Mouse (Mus musculus) liver, embryonic 11.5 days (tissue): ENCODE data around the gene Siah3. TPM values are rescaled to one million over a fixed set of nuclear protein-coding genes. Genes with fewer than 3 reads are reported as not detected.

Experiments used
- ATAC-seq: fragments of 200-750 bp; cut with Nextera tagmentation; replicated peaks from 2 replicates; pipeline ENCODE4 v1.8.0; 2017; ENCODE audit warnings: moderate number of reproducible peaks, mild to moderate bottlenecking, moderate TSS enrichment, moderate library complexity; ENCODE audit not compliant: low FRiP score
- DNase-seq: peaks from one replicate; pipeline ENCODE4 v3.0.0-alpha.2; 2017; ENCODE audit warnings: low spot score
- H3K27ac ChIP-seq: fragments of 300-500 bp; sonication (generic); 2 replicates; pipeline ENCODE4 v1.5.1; 2014; ENCODE audit warnings: mild to moderate bottlenecking, low read depth, low read length, control low read depth
- H3K27me3 ChIP-seq: fragments of 300-500 bp; sonication (generic); replicated peaks from 2 replicates; pipeline ENCODE4 v1.6.1; 2014; ENCODE audit warnings: low read length, mixed read lengths; ENCODE audit not compliant: control insufficient read depth, insufficient read depth
- H3K36me3 ChIP-seq: fragments of 300-500 bp; sonication (generic); 2 replicates; pipeline ENCODE4 v1.6.1; 2014; ENCODE audit warnings: mild to moderate bottlenecking, low read length, moderate library complexity, mixed read lengths; ENCODE audit not compliant: control insufficient read depth, insufficient read depth
- H3K4me1 ChIP-seq: fragments of 300-500 bp; sonication (generic); replicated peaks from 2 replicates; pipeline ENCODE4 v1.6.1; 2014; ENCODE audit warnings: low read length, mixed read lengths; ENCODE audit not compliant: control insufficient read depth, insufficient read depth
- H3K4me2 ChIP-seq: fragments of 300-500 bp; sonication (generic); 2 replicates; pipeline ENCODE4 v1.6.1; 2014; ENCODE audit warnings: mild to moderate bottlenecking, control low read depth, moderate library complexity
- H3K4me3 ChIP-seq: fragments of 300-500 bp; sonication (generic); 2 replicates; pipeline ENCODE4 v1.5.1; 2014; ENCODE audit warnings: low read depth, low read length, control low read depth
- H3K9ac ChIP-seq: fragments of 300-500 bp; sonication (generic); 2 replicates; pipeline ENCODE4 v1.6.1; 2014; ENCODE audit warnings: low read depth, low read length, control low read depth
- H3K9me3 ChIP-seq: fragments of 300-500 bp; sonication (generic); 2 replicates; pipeline ENCODE4 v1.6.1; 2016; ENCODE audit warnings: low read length, inconsistent platforms, mixed read lengths; ENCODE audit not compliant: control insufficient read depth
- WGBS: fragments of 180-500 bp; shearing (Covaris S2); extraction: QIAGEN DNeasy Blood & Tissue Kit; methylation state at CpG from one replicate; pipeline ENCODE4 v1.1.7; 2014; 5-methylcytosine and 5-hydroxymethylcytosine counted together
- polyA plus RNA-seq: library from polyadenylated mRNA; unstranded; fragments of >200 nt; fragmentation: Nextera tagmentation; extraction: Ambion mirVana; gene quantifications from 2 replicates; pipeline ENCODE4 v1.2.1, GENCODE M21; 2014

Siah3 gene
- polyA plus RNA-seq, 1 experiment from 2014 or later: 0.19 TPM

- H3K4me2 ChIP-seq: no peak overlapping the region
- H3K9me3 ChIP-seq: no peaks in the 10 kb centered on the region
- H3K4me3 ChIP-seq: no peak overlapping the region
- H3K27me3 ChIP-seq: no peaks in the 10 kb centered on the region
- ATAC-seq: no peak
- H3K9ac ChIP-seq: no peak overlapping the region
- H3K36me3 ChIP-seq: no peaks in the 10 kb centered on the region
- 38% methylated on average over 8 of the region's 8 CpGs for WGBS
- H3K4me1 ChIP-seq: peaks cover 14% of the 10 kb centered on the region
- DNase-seq: no peak
- no peak overlapping the region for H3K27ac ChIP-seq
Measured at GRCm38 (mm10) chr14:75541731-75542130, 85.9 kb downstream of the Siah3 start.

- H3K4me3 ChIP-seq: no peak overlapping the region
- WGBS: 43% methylated on average over 9 of the region's 9 CpGs
Measured at GRCm38 (mm10) chr14:75561577-75562331, 106.0 kb downstream of the Siah3 start.

GRCm38 (mm10) chr14:75565534-75566140, 109.9 kb downstream of the Siah3 start:
- Histone ChIP-seq H3K27me3 (no peaks in the 10 kb centered on the region), H3K27ac (no peak overlapping the region), H3K36me3 (no peaks in the 10 kb centered on the region), H3K9ac (no peak overlapping the region), H3K4me2 (no peak overlapping the region), H3K4me3 (no peak overlapping the region), H3K4me1 (no peaks in the 10 kb centered on the region), H3K9me3 (no peaks in the 10 kb centered on the region)
- DNase-seq (no peak), ATAC-seq (no peak)
- 72% methylated on average over 14 of the region's 14 CpGs for WGBS

More at GRCm38 (mm10) chr14:75561577-75562331, 106.0 kb downstream of the Siah3 start:
- Histone ChIP-seq H3K27ac (no peak overlapping the region), H3K9me3 (no peaks in the 10 kb centered on the region), H3K9ac (no peak overlapping the region), H3K27me3 (no peaks in the 10 kb centered on the region), H3K4me1 (no peaks in the 10 kb centered on the region), H3K4me2 (no peak overlapping the region), H3K36me3 (no peaks in the 10 kb centered on the region)
- ATAC-seq (no peak), DNase-seq (no peak)

- ATAC-seq (no peak), DNase-seq (no peak)
- H3K4me2 ChIP-seq: no peak overlapping the region
- H3K36me3 ChIP-seq: no peaks in the 10 kb centered on the region
- no peaks in the 10 kb centered on the region for H3K27me3 ChIP-seq
- H3K4me3 ChIP-seq: no peak overlapping the region
- H3K9me3 ChIP-seq: no peaks in the 10 kb centered on the region
- no peak overlapping the region for H3K27ac ChIP-seq
- no peaks in the 10 kb centered on the region for H3K4me1 ChIP-seq
- no peak overlapping the region for H3K9ac ChIP-seq
- WGBS: 84% methylated on average over 3 of the region's 3 CpGs
Measured at GRCm38 (mm10) chr14:75566303-75566702, 110.5 kb downstream of the Siah3 start.

- no peak for DNase-seq
- no peak overlapping the region for H3K27ac ChIP-seq
- H3K9me3 ChIP-seq: no peaks in the 10 kb centered on the region
- H3K36me3 ChIP-seq: no peaks in the 10 kb centered on the region
- no peak overlapping the region for H3K4me3 ChIP-seq
- WGBS: 74% methylated on average over 6 of the region's 6 CpGs
- H3K27me3 ChIP-seq: no peaks in the 10 kb centered on the region
- H3K9ac ChIP-seq: no peak overlapping the region
- no peak for ATAC-seq
- H3K4me1 ChIP-seq: no peaks in the 10 kb centered on the region
- H3K4me2 ChIP-seq: no peak overlapping the region
Measured at GRCm38 (mm10) chr14:75579010-75579409, 123.2 kb downstream of the Siah3 start.

Other genes starting within 250 kb of the Siah3 start
- 44.2 and 44.5 TPM in 2 replicates for gene Cpb2, start 213.7 kb upstream of the Siah3 start, polyA plus RNA-seq
- gene Zc3h13, start 171.6 kb upstream of the Siah3 start, polyA plus RNA-seq: 18.6 and 20.8 TPM in 2 replicates
- not detected in 2 replicates for gene Spert, start 137.1 kb downstream of the Siah3 start, polyA plus RNA-seq
- not detected in 2 replicates for gene Erich6b, start 186.3 kb downstream of the Siah3 start, polyA plus RNA-seq